ENCODE assay signal across 26 mouse cellular contexts in genomic region chr2:134896196-134896595, GRCm38 (mm10).
DNase-seq lines count a peak whose midpoint lies in the region; ATAC-seq lines count a peak whose summit lies in the region.
"Had no signal": no experiment of that assay in that cellular context is flagged by ENCODE, and none has a peak within 500 bp of the region (broad histone marks: within the 10 kb centered on the region; RNA-seq: fewer than 3 reads in every experiment).

No protein-coding gene starts in this region.

- no peak overlapping the region for H3K9ac ChIP-seq in forebrain, embryonic 11.5 days (ENCODE audit: low read length)
- H3K9ac ChIP-seq: embryonic facial prominence, embryonic 12.5 days; embryonic facial prominence, embryonic 15.5 days; forebrain, embryonic 13.5 days; forebrain, embryonic 15.5 days; forebrain, postnatal 0 days had no signal

- H3K4me2 ChIP-seq in forebrain, embryonic 11.5 days (ENCODE audit: low read depth, low read length, severe bottlenecking), result no peak overlapping the region
- H3K4me2 ChIP-seq: embryonic facial prominence, embryonic 12.5 days; embryonic facial prominence, embryonic 15.5 days; forebrain, embryonic 13.5 days; forebrain, embryonic 15.5 days had no signal

- peak; percentile 24 for ATAC-seq in frontal cortex, adult (ENCODE audit: low TSS enrichment)
- ATAC-seq in forebrain, embryonic 11.5 days (replicated peaks; ENCODE audit: low FRiP score), result no peak
- ATAC-seq: activated CD4-positive, CD25-positive, alpha-beta regulatory T cell, adult 4 months; forebrain, embryonic 13.5 days; forebrain, embryonic 15.5 days; forebrain, postnatal 0 days; Patski had no signal

- no peaks in the 10 kb centered on the region for H3K4me1 ChIP-seq in forebrain, embryonic 11.5 days (replicated peaks; ENCODE audit: control insufficient read depth, insufficient read depth, low read length)
- H3K4me1 ChIP-seq: embryonic facial prominence, embryonic 15.5 days; forebrain, embryonic 10.5 days; forebrain, embryonic 13.5 days; forebrain, embryonic 15.5 days had no signal

- H3K27ac ChIP-seq in forebrain, embryonic 11.5 days (ENCODE audit: low read depth, low read length), result no peak overlapping the region
- H3K27ac ChIP-seq: embryonic facial prominence, embryonic 12.5 days; embryonic facial prominence, embryonic 15.5 days; forebrain, embryonic 10.5 days; forebrain, embryonic 13.5 days; forebrain, embryonic 15.5 days had no signal

- no peaks in the 10 kb centered on the region for H3K36me3 ChIP-seq in forebrain, embryonic 11.5 days (ENCODE audit: control insufficient read depth, insufficient read depth, low read length)
- H3K36me3 ChIP-seq: embryonic facial prominence, embryonic 12.5 days; embryonic facial prominence, embryonic 15.5 days; forebrain, embryonic 10.5 days; forebrain, embryonic 15.5 days had no signal

- H3K9me3 ChIP-seq in forebrain, embryonic 11.5 days (ENCODE audit: control insufficient read depth, low read length), result no peaks in the 10 kb centered on the region
- H3K9me3 ChIP-seq: embryonic facial prominence, embryonic 12.5 days; embryonic facial prominence, embryonic 15.5 days; forebrain, embryonic 10.5 days; forebrain, embryonic 13.5 days; forebrain, embryonic 15.5 days had no signal

- 78% methylated on average over 3 of the region's 3 CpGs for WGBS in forebrain, embryonic 11.5 days

- no peaks in the 10 kb centered on the region for H3K27me3 ChIP-seq in forebrain, embryonic 11.5 days (ENCODE audit: control insufficient read depth, insufficient read depth, low read length)
- H3K27me3 ChIP-seq: embryonic facial prominence, embryonic 12.5 days; embryonic facial prominence, embryonic 15.5 days; forebrain, embryonic 13.5 days; forebrain, embryonic 15.5 days had no signal

- H3K4me3 ChIP-seq in forebrain, embryonic 11.5 days (ENCODE audit: low read depth, low read length), result no peak overlapping the region
- H3K4me3 ChIP-seq: embryonic facial prominence, embryonic 12.5 days; embryonic facial prominence, embryonic 15.5 days; erythroblast, embryonic 14.5 days; forebrain, embryonic 10.5 days; forebrain, embryonic 13.5 days; forebrain, embryonic 15.5 days had no signal

- no peak for DNase-seq in frontal cortex, postnatal 25 days (ENCODE audit: low spot score in 2 of 2)
- DNase-seq in layer of hippocampus, adult 9-11 months, result peak; percentile 55
- no peak for DNase-seq in layer of hippocampus, adult 9-10 months (ENCODE audit: low spot score)
- DNase-seq in NIH3T3 (ENCODE audit: low read depth), result peak; percentile 20
- peak; percentile 64 for DNase-seq in brain, adult 2 months (ENCODE audit: low read depth, low spot score)
- no peak for DNase-seq in embryo, embryonic 10.5 days (ENCODE audit: low spot score)
- no peak for DNase-seq in forebrain, embryonic 11.5 days (ENCODE audit: low spot score)
- DNase-seq: adrenal gland, adult 8-10 months; adrenal gland, postnatal 14 days; adrenal gland, postnatal 36 days; cerebellum, adult 11 months; cerebellum, adult 18-20 months; cerebellum, adult 8-10 months; cerebellum, adult 9-11 months; cerebellum, postnatal 14 days; cerebellum, postnatal 36 days; forebrain, postnatal 0 days had no signal

Comparison
In these comparisons a context has a peak if more than half of its experiments do, and no peak if none do; other contexts are left out.
1. DNase-seq: peak in layer of hippocampus, adult 9-11 months (single experiment), NIH3T3 (single experiment) and brain, adult 2 months (single experiment); none in frontal cortex, postnatal 25 days (0 of 2), layer of hippocampus, adult 9-10 months (single experiment), embryo, embryonic 10.5 days (single experiment) and forebrain, embryonic 11.5 days (single experiment).